Mouse (Mus musculus) intestine, embryonic 16.5 days (tissue): ENCODE data around the gene Shb. TPM values are rescaled to one million over a fixed set of nuclear protein-coding genes. Genes with fewer than 3 reads are reported as not detected.

Source experiments
- ATAC-seq: fragments of 200-750 bp; cut with Nextera tagmentation; 2 replicates; pipeline ENCODE4 v1.8.0; 2017; ENCODE audit warnings: moderate TSS enrichment, moderate library complexity
- H3K27ac ChIP-seq: fragments of 300-500 bp; sonication (generic); 2 replicates; pipeline ENCODE4 v1.5.1; 2014; ENCODE audit warnings: mild to moderate bottlenecking, low read length
- H3K27me3 ChIP-seq: fragments of 300-500 bp; sonication (generic); replicated peaks from 2 replicates; pipeline ENCODE4 v1.6.1; 2014; ENCODE audit warnings: low read length, control low read depth, mixed read lengths; ENCODE audit not compliant: control insufficient read depth, insufficient read depth
- H3K36me3 ChIP-seq: fragments of 300-500 bp; sonication (generic); 2 replicates; pipeline ENCODE4 v1.6.1; 2014; ENCODE audit warnings: low read length, control low read depth; ENCODE audit not compliant: control insufficient read depth, insufficient read depth
- H3K4me1 ChIP-seq: fragments of 300-500 bp; sonication (generic); 2 replicates; pipeline ENCODE4 v1.6.1; 2014; ENCODE audit warnings: low read length, control low read depth, mixed read lengths; ENCODE audit not compliant: control insufficient read depth, insufficient read depth
- H3K4me2 ChIP-seq: fragments of 300-500 bp; sonication (generic); 2 replicates; pipeline ENCODE4 v1.6.1; 2014; ENCODE audit warnings: low read depth, low read length, control low read depth
- H3K4me3 ChIP-seq: fragments of 300-500 bp; sonication (generic); 2 replicates; pipeline ENCODE4 v1.5.1; 2014; ENCODE audit warnings: mild to moderate bottlenecking, low read length
- H3K9ac ChIP-seq: fragments of 300-500 bp; sonication (generic); 2 replicates; pipeline ENCODE4 v1.6.1; 2014; ENCODE audit warnings: low read depth, low read length
- H3K9me3 ChIP-seq: fragments of 300-500 bp; sonication (generic); 2 replicates; pipeline ENCODE4 v1.6.1; 2016; ENCODE audit warnings: low read length, control low read depth; ENCODE audit not compliant: control insufficient read depth
- WGBS: fragments of 180-500 bp; shearing (Covaris S2); extraction: QIAGEN DNeasy Blood & Tissue Kit; methylation state at CpG from one replicate; pipeline ENCODE4 v1.1.7; 2014; 5-methylcytosine and 5-hydroxymethylcytosine counted together
- polyA plus RNA-seq: library from polyadenylated mRNA; unstranded; fragments of >200 nt; fragmentation: Nextera tagmentation; extraction: Ambion mirVana; gene quantifications from 2 replicates; pipeline ENCODE4 v1.2.1, GENCODE M21; 2015

Gene Shb
- polyA plus RNA-seq, 1 experiment from 2014 or later = 1.5 TPM

- 0 out of 2 replicates have a peak overlapping the region, but pooled peaks have one; percentile 19 for H3K4me2 ChIP-seq
- ATAC-seq = no peak
Observed at GRCm38 (mm10) chr4:45418229-45418950, 113.9 kb downstream of the Shb start.

GRCm38 (mm10) chr4:45416314-45416713, 116.0 kb downstream of the Shb start:
- Histone ChIP-seq H3K36me3 (no peaks in the 10 kb centered on the region), H3K4me1 (peaks cover 12% of the 10 kb centered on the region; the same call in 1 of the 2 replicates), H3K9me3 (no peaks in the 10 kb centered on the region), H3K4me3 (no peak overlapping the region), H3K9ac (no peak overlapping the region), H3K4me2 (no peak overlapping the region), H3K27me3 (no peaks in the 10 kb centered on the region), H3K27ac (no peak overlapping the region)
- WGBS = 73% methylated on average over 7 of the region's 7 CpGs
- no peak for ATAC-seq

More at GRCm38 (mm10) chr4:45418229-45418950, 113.9 kb downstream of the Shb start:
- Histone ChIP-seq H3K9me3 (no peaks in the 10 kb centered on the region), H3K4me3 (no peak overlapping the region), H3K27ac (no peak overlapping the region), H3K4me1 (peaks cover 11% of the 10 kb centered on the region), H3K36me3 (no peaks in the 10 kb centered on the region), H3K9ac (no peak overlapping the region), H3K27me3 (no peaks in the 10 kb centered on the region)
- WGBS = 20% methylated on average over 11 of the region's 11 CpGs

- 69% methylated on average over 9 of the region's 9 CpGs for WGBS
- H3K9ac ChIP-seq = no peak overlapping the region
- H3K27ac ChIP-seq = no peak overlapping the region
- no peak for ATAC-seq
- no peaks in the 10 kb centered on the region for H3K36me3 ChIP-seq
- H3K4me2 ChIP-seq = no peak overlapping the region
- no peak overlapping the region for H3K4me3 ChIP-seq
- peaks cover 10% of the 10 kb centered on the region; the same call in 1 of the 2 replicates for H3K4me1 ChIP-seq
- H3K27me3 ChIP-seq = no peaks in the 10 kb centered on the region
- H3K9me3 ChIP-seq = no peaks in the 10 kb centered on the region
Observed at GRCm38 (mm10) chr4:45413674-45414338, 118.5 kb downstream of the Shb start.

- no peak for ATAC-seq
- Histone ChIP-seq H3K9me3 (no peaks in the 10 kb centered on the region), H3K4me1 (peaks cover 6% of the 10 kb centered on the region; the same call in 1 of the 2 replicates), H3K27me3 (no peaks in the 10 kb centered on the region), H3K27ac (no peak overlapping the region), H3K36me3 (no peaks in the 10 kb centered on the region), H3K9ac (no peak overlapping the region), H3K4me3 (no peak overlapping the region), H3K4me2 (no peak overlapping the region)
- 64% methylated on average over 16 of the region's 16 CpGs for WGBS
Observed at GRCm38 (mm10) chr4:45412433-45413192, 119.7 kb downstream of the Shb start.

- no peak overlapping the region for H3K4me2 ChIP-seq
- H3K4me1 ChIP-seq = peaks cover 14% of the 10 kb centered on the region
- H3K36me3 ChIP-seq = no peaks in the 10 kb centered on the region
- H3K27ac ChIP-seq = no peak overlapping the region
- no peak overlapping the region for H3K9ac ChIP-seq
- H3K4me3 ChIP-seq = no peak overlapping the region
- H3K27me3 ChIP-seq = no peaks in the 10 kb centered on the region
- H3K9me3 ChIP-seq = no peaks in the 10 kb centered on the region
- ATAC-seq = no peak
- WGBS = 83% methylated on average over 8 of the region's 8 CpGs
Observed at GRCm38 (mm10) chr4:45411181-45411790, 121.0 kb downstream of the Shb start.

- Histone ChIP-seq H3K4me3 (peak overlapping the region; percentile 87), H3K9ac (peak overlapping the region; percentile 94), H3K4me1 (peaks cover 16% of the 10 kb centered on the region), H3K27me3 (no peaks in the 10 kb centered on the region), H3K4me2 (peak overlapping the region; percentile 94), H3K9me3 (no peaks in the 10 kb centered on the region), H3K36me3 (no peaks in the 10 kb centered on the region), H3K27ac (peak overlapping the region; percentile 92)
- peak; percentile 53 for ATAC-seq
- WGBS = under 1% methylated on average over 10 of the region's 10 CpGs
Observed at GRCm38 (mm10) chr4:45409270-45409669, 123.0 kb downstream of the Shb start.

- H3K4me3 ChIP-seq = peak within 1 kb of the TSS; percentile 87
- no peaks in the 10 kb centered on the region for H3K27me3 ChIP-seq
- H3K4me1 ChIP-seq = peaks cover 23% of the 10 kb centered on the region
- H3K27ac ChIP-seq = peak within 1 kb of the TSS; percentile 92
- no peaks in the 10 kb centered on the region for H3K9me3 ChIP-seq
- 0% methylated on average over 58 of the region's 67 CpGs for WGBS
- peaks cover 5% of the 10 kb centered on the region; the same call in 1 of the 2 replicates for H3K36me3 ChIP-seq
- peak; percentile 95 for ATAC-seq
- peak within 1 kb of the TSS; percentile 94 for H3K9ac ChIP-seq
- H3K4me2 ChIP-seq = peak within 1 kb of the TSS; percentile 94
Observed at GRCm38 (mm10) chr4:45408427-45409132, 123.7 kb downstream of the Shb start, which contains the start of gene Slc25a51. Gene Slc25a51, minus strand, starts transcription at chr4:45408766.

- peak; percentile 7 for ATAC-seq
- Histone ChIP-seq H3K27me3 (no peaks in the 10 kb centered on the region), H3K36me3 (peaks cover 8% of the 10 kb centered on the region; the same call in 1 of the 2 replicates), H3K4me2 (peak overlapping the region; percentile 94), H3K4me3 (peak overlapping the region; percentile 87), H3K27ac (peak overlapping the region; percentile 92), H3K4me1 (peaks cover 26% of the 10 kb centered on the region), H3K9me3 (no peaks in the 10 kb centered on the region), H3K9ac (peak overlapping the region; percentile 94)
- 1% methylated on average over 19 of the region's 19 CpGs for WGBS
Observed at GRCm38 (mm10) chr4:45407703-45408334, 124.5 kb downstream of the Shb start.
